Mouse (Mus musculus) CH12.LX (cell line): ENCODE results near the gene Olfr872. TPM values are rescaled to one million over a fixed set of nuclear protein-coding genes. Genes with fewer than 3 reads are reported as not detected.
A peak's percentile ranks its signal among the peaks of the same experiment; 100 is the strongest.

Experiments used
- DNase-seq: peaks from one replicate; pipeline ENCODE4 v3.0.0-alpha.2; 2013; ENCODE audit errors: extremely low read depth
- H3K27ac ChIP-seq: 2 replicates; pipeline ENCODE4 v1.5.1; 2012; ENCODE audit warnings: low read depth, mild to moderate bottlenecking, control low read depth, moderate library complexity; ENCODE audit not compliant: insufficient read depth
- H3K27me3 ChIP-seq: replicated peaks from 2 replicates; pipeline ENCODE3; 2012; ENCODE audit warnings: inconsistent platforms
- H3K36me3 ChIP-seq, 2 experiments: replicated peaks in 1 of 2; 2 replicates each; pipeline versions ENCODE3 to v1.6.1; 2012; ENCODE audit warnings: inconsistent platforms in 1 of 2, low read length in 1 of 2, mild to moderate bottlenecking in 1 of 2, mixed read lengths in 1 of 2, moderate library complexity in 1 of 2; ENCODE audit not compliant: control insufficient read depth in 1 of 2, insufficient read depth in 1 of 2
- H3K4me1 ChIP-seq, 2 experiments: 2 replicates each; pipeline ENCODE4 v1.6.1; 2012; ENCODE audit warnings: inconsistent platforms in 1 of 2, moderate library complexity in 1 of 2; ENCODE audit not compliant: insufficient read depth in 2 of 2, control insufficient read depth in 1 of 2
- H3K4me2 ChIP-seq: 2 replicates; pipeline ENCODE4 v1.6.1; 2012; ENCODE audit warnings: low read depth, mild to moderate bottlenecking, control low read depth; ENCODE audit not compliant: poor library complexity, insufficient read depth, severe bottlenecking
- H3K4me3 ChIP-seq, 3 experiments: fragments of 150-350 bp in 1 of 3; sonication (generic) in 1 of 3; replicated peaks in 1 of 3; 2 replicates each; pipeline versions ENCODE3 to v1.5.1; 2011 to 2012; ENCODE audit warnings: low read depth in 2 of 3, low read length in 2 of 3, mild to moderate bottlenecking in 2 of 3, moderate library complexity in 2 of 3, control low read depth in 1 of 3, improper control_type of control experiment in 1 of 3, inconsistent platforms in 1 of 3, mixed read lengths in 1 of 3; ENCODE audit not compliant: poor library complexity in 1 of 3
- H3K79me2 ChIP-seq: replicated peaks from 2 replicates; pipeline ENCODE4 v1.6.1; 2012; ENCODE audit warnings: mild to moderate bottlenecking, moderate library complexity; ENCODE audit not compliant: control insufficient read depth, poor library complexity, insufficient read depth, severe bottlenecking; ENCODE audit errors: extremely low read depth
- H3K9ac ChIP-seq: 2 replicates; pipeline ENCODE4 v1.6.1; 2012; ENCODE audit warnings: low read depth, mild to moderate bottlenecking, control low read depth, moderate library complexity; ENCODE audit not compliant: insufficient read depth
- H3K9me3 ChIP-seq: replicated peaks from 2 replicates; pipeline ENCODE3; 2012; ENCODE audit warnings: low read length, inconsistent platforms, mixed read lengths
- BHLHE40 ChIP-seq: IDR thresholded peaks from 2 replicates; pipeline ENCODE4 v1.6.1; 2011; ENCODE audit warnings: mild to moderate bottlenecking, low read depth, low read length, improper control_type of control experiment
- CTCF ChIP-seq, 2 experiments: IDR thresholded peaks in 1 of 2; conservative IDR thresholded peaks in 1 of 2; 2 replicates each; pipeline ENCODE4 v1.5.1; 2011 to 2012; ENCODE audit warnings: low read depth in 2 of 2, low read length in 2 of 2, improper control_type of control experiment in 1 of 2, inconsistent platforms in 1 of 2, mild to moderate bottlenecking in 1 of 2, moderate library complexity in 1 of 2
- GABPA ChIP-seq: IDR thresholded peaks from 2 replicates; pipeline ENCODE4 v1.6.1; 2012; ENCODE audit warnings: low read depth, low read length, improper control_type of control experiment, inconsistent platforms; ENCODE audit not compliant: insufficient replicate concordance
- HCFC1 ChIP-seq: IDR thresholded peaks from 2 replicates; pipeline ENCODE4 v1.6.1; 2012; ENCODE audit warnings: low read depth, mild to moderate bottlenecking, inconsistent platforms, low read length, improper control_type of control experiment
- JUND ChIP-seq: conservative IDR thresholded peaks from 2 replicates; pipeline ENCODE4 v1.6.1; 2011; ENCODE audit warnings: low read depth, low read length, improper control_type of control experiment
- MAFK ChIP-seq: IDR thresholded peaks from 2 replicates; pipeline ENCODE4 v1.6.1; 2011; ENCODE audit warnings: low read length, improper control_type of control experiment; ENCODE audit not compliant: insufficient replicate concordance
- MAX ChIP-seq: IDR thresholded peaks from 2 replicates; pipeline ENCODE4 v1.6.1; 2011; ENCODE audit warnings: low read length, improper control_type of control experiment
- MXI1 ChIP-seq: IDR thresholded peaks from 2 replicates; pipeline ENCODE4 v1.6.1; 2011; ENCODE audit warnings: mild to moderate bottlenecking, low read depth, low read length, improper control_type of control experiment
- NELFE ChIP-seq: IDR thresholded peaks from 2 replicates; pipeline ENCODE4 v1.6.1; 2011; ENCODE audit warnings: low read depth, low read length, improper control_type of control experiment
- POLR2A ChIP-seq: IDR thresholded peaks from 2 replicates; pipeline ENCODE4 v1.6.1; 2011; ENCODE audit warnings: low read depth, mild to moderate bottlenecking, improper control_type of control experiment, low read length
- POLR2AphosphoS2 ChIP-seq: IDR thresholded peaks from 2 replicates; pipeline ENCODE4 v1.6.1; 2011; ENCODE audit warnings: low read depth, low read length, improper control_type of control experiment
- SIN3A ChIP-seq: IDR thresholded peaks from 2 replicates; pipeline ENCODE4 v1.6.1; 2012; ENCODE audit warnings: low read length, improper control_type of control experiment, inconsistent platforms
- TBP ChIP-seq: conservative IDR thresholded peaks from 2 replicates; pipeline ENCODE4 v1.6.1; 2011; ENCODE audit warnings: low read depth, low read length, improper control_type of control experiment
- ZC3H11A ChIP-seq: IDR thresholded peaks from 2 replicates; pipeline ENCODE4 v1.6.1; 2012; ENCODE audit warnings: low read depth, mild to moderate bottlenecking, inconsistent platforms, low read length, improper control_type of control experiment
- ZKSCAN1 ChIP-seq: IDR thresholded peaks from 2 replicates; pipeline ENCODE4 v1.6.1; 2012; ENCODE audit warnings: low read depth, inconsistent platforms, low read length, improper control_type of control experiment, borderline replicate concordance
- ZMIZ1 ChIP-seq: IDR thresholded peaks from 2 replicates; pipeline ENCODE4 v1.6.1; 2012; ENCODE audit warnings: low read depth, mild to moderate bottlenecking, inconsistent platforms, low read length, improper control_type of control experiment
- dilution Hi-C: fragments of 300-500 bp; cut with MboI; formaldehyde crosslinking; loops from 2 replicates; pipeline ENCODE4 v1.14.3; 2020; ENCODE audit warnings: low sequenced_read_pairs; ENCODE audit not compliant: extremely low pct_unique_long_range_greater_than_20kb, extremely low pct_ligation_motif_present
- in situ Hi-C: fragments of 300-500 bp; cut with MboI; formaldehyde crosslinking; loops from 3 replicates; pipeline ENCODE4 v1.14.3; 2019; ENCODE audit warnings: low sequenced_read_pairs, low pct_ligation_motif_present, low pct_unique_long_range_greater_than_20kb, mixed read lengths
- polyA plus RNA-seq: library from polyadenylated mRNA; unstranded; fragments of >175 nt; gene quantifications from 2 replicates; pipeline ENCODE4 v1.2.1, GENCODE M21; 2012; ENCODE audit warnings: low read depth; ENCODE audit not compliant: insufficient read length
- total RNA-seq, 2 experiments: library from RNA; depleted of rRNA; stranded (reverse); fragments of 300-350 nt in 1 of 2; fragments of >200 nt in 1 of 2; gene quantifications; 2 replicates each; pipeline ENCODE4 v1.2.3; 2012 to 2014

The Olfr872 gene
- total and polyA plus RNA-seq, 3 experiments, result not detected

GRCm38 (mm10) chr9:20211907-20212306 is 25.0 kb upstream of the Olfr872 start, which contains the start of gene Olfr871:
TSS of gene Olfr871 (plus strand) at chr9:20212207.
- Histone ChIP-seq H3K27me3 (no peaks in the 10 kb centered on the region), H3K4me2 (no peak within 1 kb of the TSS)
- TF ChIP-seq MXI1, result no peak
- TF ChIP-seq ZMIZ1, result no peak
- TF ChIP-seq MAFK, result no peak
- no peak for TF ChIP-seq POLR2AphosphoS2
- no peak for TF ChIP-seq CTCF (conservative IDR thresholded peaks at IDR 0.05 in 1 of 2, IDR thresholded peaks at IDR 0.05 in 1 of 2; ENCODE audit: low read depth in 2 of 2, low read length in 2 of 2)
- no peak for TF ChIP-seq MAX
- no peak for TF ChIP-seq SIN3A
- TF ChIP-seq JUND, result no peak
- no peak for TF ChIP-seq GABPA
- TF ChIP-seq, all 38 proteins: peak for 0
- DNase-seq, result no peak
- Histone ChIP-seq H3K9ac (no peak within 1 kb of the TSS), H3K79me2 (no peaks in the 10 kb centered on the region), H3K27ac (no peak within 1 kb of the TSS), H3K9me3 (no peaks in the 10 kb centered on the region), H3K36me3 (no peaks in the 10 kb centered on the region), H3K4me3 (no peak within 1 kb of the TSS), H3K4me1 (no peaks in the 10 kb centered on the region)
- dilution Hi-C loops, result no loop called here
- in situ Hi-C loops, result no loop called here

GRCm38 (mm10) chr9:20237378-20237777 is 459 bp downstream of the Olfr872 start:
- no peak overlapping the region for H3K27ac ChIP-seq
- peak; percentile 21 for DNase-seq
- H3K9me3 ChIP-seq, result no peaks in the 10 kb centered on the region
- TF ChIP-seq MAX, result no peak
- no peak for TF ChIP-seq HCFC1
- TF ChIP-seq POLR2A, result no peak
- TF ChIP-seq ZKSCAN1, result no peak
- no peak for TF ChIP-seq JUND
- no peak for TF ChIP-seq NELFE
- no peak for TF ChIP-seq TBP
- no peak for TF ChIP-seq SIN3A
- TF ChIP-seq GABPA, result no peak
- TF ChIP-seq BHLHE40, result no peak
- TF ChIP-seq POLR2AphosphoS2, result no peak
- TF ChIP-seq ZC3H11A, result no peak
- H3K4me3 ChIP-seq, result no peak overlapping the region
- no peaks in the 10 kb centered on the region for H3K36me3 ChIP-seq
- H3K9ac ChIP-seq, result no peak overlapping the region
- H3K4me2 ChIP-seq, result no peak overlapping the region
- H3K4me1 ChIP-seq, result 0 out of 4 replicates have a peak, but pooled peaks cover 0 to 3% of the 10 kb centered on the region in 2 experiments
- H3K27me3 ChIP-seq, result no peaks in the 10 kb centered on the region
- H3K79me2 ChIP-seq, result no peaks in the 10 kb centered on the region
- in situ Hi-C loops (no loop called here), dilution Hi-C loops (no loop called here)
